Comparison of ENCODE assay signal across 18 mouse cellular contexts in genomic region chr2:175010022-175010421, GRCm38 (mm10). TPM values are rescaled to one million over a fixed set of nuclear protein-coding genes. Genes with fewer than 3 reads are reported as not detected.
"Had no signal": no experiment of that assay in that cellular context is flagged by ENCODE, and none has a peak within 500 bp of the region (broad histone marks: within the 10 kb centered on the region; RNA-seq: fewer than 3 reads in every experiment).

TSS of gene Gm14444 (plus strand) at chr2:175010241.

RNA-seq across cellular contexts. Expression of gene Gm14444, which starts in this region (rescaled TPM):
- total RNA-seq: megakaryocyte progenitor cell, adult 5-6 weeks; midbrain, postnatal 0 days; monocyte, adult 5-6 weeks; neutrophil, adult 5-6 weeks had no signal
- polyA plus RNA-seq: liver, postnatal 0 days; lung, adult 2 months; lung, embryonic 15.5 days; macrophage; midbrain, embryonic 11.5 days; midbrain, embryonic 13.5 days; midbrain, embryonic 15.5 days; midbrain, postnatal 0 days; neural tube, embryonic 12.5 days; neural tube, embryonic 14.5 days; spleen, adult 2 months; stomach, embryonic 15.5 days; stomach, postnatal 0 days; testis, adult 2 months; thymus, adult 2 months had no signal
